Mouse (Mus musculus) layer of hippocampus, adult 6 months (tissue): ENCODE measurements around the gene Olfr538. TPM values are rescaled to one million over a fixed set of nuclear protein-coding genes. Genes with fewer than 3 reads are reported as not detected.

Source experiments
- long read RNA-seq, 2 experiments: library from polyadenylated mRNA; unstranded; transcript quantifications; one replicate each; pipeline ENCODE4 v2.0.0; 2019 to 2020
- polyA plus RNA-seq: library from polyadenylated mRNA; unstranded; fragments of <200 nt; fragmentation: Nextera tagmentation; gene quantifications from 2 replicates; pipeline ENCODE4 v1.2.3, GENCODE M21; 2021

Olfr538 gene
- not detected in 2 replicates for polyA plus RNA-seq
- long read RNA-seq, experiment 1: 0 reads
- long read RNA-seq, experiment 2: 0 reads

GRCm38 (mm10) chr7:140567586-140567985, at the start of gene Olfr538:
TSS of gene Olfr538 (plus strand) at chr7:140567886.

GRCm38 (mm10) chr7:140600969-140601368, 33.3 kb downstream of the Olfr538 start, which contains the start of gene Olfr46:
TSS of gene Olfr46 (plus strand) at chr7:140601269.

Other genes starting within 250 kb of the Olfr538 start
- gene Olfr525, start 247.0 kb upstream of the Olfr538 start, polyA plus RNA-seq: not detected in 2 replicates
- gene Olfr527, start 233.9 kb upstream of the Olfr538 start, polyA plus RNA-seq: not detected in 2 replicates
- gene Olfr60, start 206.2 kb upstream of the Olfr538 start, polyA plus RNA-seq: not detected in 2 replicates
- gene Olfr530, start 191.6 kb upstream of the Olfr538 start, polyA plus RNA-seq: not detected in 2 replicates
- gene Olfr531, start 165.0 kb upstream of the Olfr538 start, polyA plus RNA-seq: not detected in 2 replicates
- gene Olfr532, start 146.2 kb upstream of the Olfr538 start, polyA plus RNA-seq: not detected in 2 replicates
- gene Olfr533, start 104.5 kb upstream of the Olfr538 start, polyA plus RNA-seq: not detected in 2 replicates
- not detected in 2 replicates for gene Olfr535, start 83.7 kb upstream of the Olfr538 start, polyA plus RNA-seq
- gene Olfr536, start 60.5 kb upstream of the Olfr538 start, polyA plus RNA-seq: not detected in 2 replicates
- 0.03 and 0.09 TPM in 2 replicates for gene Olfr46, start 33.4 kb downstream of the Olfr538 start, polyA plus RNA-seq
- gene Olfr61, start 61.1 kb downstream of the Olfr538 start, polyA plus RNA-seq: not detected in 2 replicates
- 0.10 and 0.18 TPM in 2 replicates for gene Olfr53, start 78.6 kb downstream of the Olfr538 start, polyA plus RNA-seq
- 0.18 and 0.30 TPM in 2 replicates for gene Olfr539, start 92.0 kb downstream of the Olfr538 start, polyA plus RNA-seq
- gene Olfr45, start 114.1 kb downstream of the Olfr538 start, polyA plus RNA-seq: not detected in 2 replicates
- not detected in 2 replicates for gene Olfr541, start 129.4 kb downstream of the Olfr538 start, polyA plus RNA-seq
- 0.65 and 1.8 TPM in 2 replicates for gene Cyp2e1, start 195.9 kb downstream of the Olfr538 start, polyA plus RNA-seq
- gene Syce1, start 220.0 kb downstream of the Olfr538 start, polyA plus RNA-seq: 0.24 and 0.28 TPM in 2 replicates